Mouse (Mus musculus) gastrocnemius, adult 2 months (tissue): Measurements from ENCODE around the gene Vmp1. TPM values are rescaled to one million over a fixed set of nuclear protein-coding genes. Genes with fewer than 3 reads are reported as not detected.
A peak's percentile ranks its signal among the peaks of the same experiment; 100 is the strongest.

ENCODE experiments used
- DNase-seq: peaks from one replicate; pipeline ENCODE4 v3.0.0; 2022
- H3K27ac ChIP-seq: fragments of 200-600 bp; 2 replicates; pipeline ENCODE4 v1.8.1; 2022; ENCODE audit warnings: mild to moderate bottlenecking
- H3K4me3 ChIP-seq: fragments of 200-600 bp; 2 replicates; pipeline ENCODE4 v1.8.1; 2022; ENCODE audit warnings: mild to moderate bottlenecking, moderate library complexity
- CTCF ChIP-seq: fragments of 200-600 bp; IDR thresholded peaks from 2 replicates; pipeline ENCODE4 v1.8.1; 2022; ENCODE audit warnings: antibody characterized with exemption, mild to moderate bottlenecking, moderate library complexity
- intact Hi-C: fragments of 180-260 bp; cut with DNase I; formaldehyde crosslinking; loops from one replicate; pipeline ENCODE4 v1.15.1; 2025
- total RNA-seq, 2 experiments: library from RNA; stranded (reverse); gene quantifications; 2 replicates each; pipeline ENCODE4 v1.2.3; 2021

Gene Vmp1
- total RNA-seq, 2 experiments from 2014 or later = 84.0 to 115 TPM

DNA sequence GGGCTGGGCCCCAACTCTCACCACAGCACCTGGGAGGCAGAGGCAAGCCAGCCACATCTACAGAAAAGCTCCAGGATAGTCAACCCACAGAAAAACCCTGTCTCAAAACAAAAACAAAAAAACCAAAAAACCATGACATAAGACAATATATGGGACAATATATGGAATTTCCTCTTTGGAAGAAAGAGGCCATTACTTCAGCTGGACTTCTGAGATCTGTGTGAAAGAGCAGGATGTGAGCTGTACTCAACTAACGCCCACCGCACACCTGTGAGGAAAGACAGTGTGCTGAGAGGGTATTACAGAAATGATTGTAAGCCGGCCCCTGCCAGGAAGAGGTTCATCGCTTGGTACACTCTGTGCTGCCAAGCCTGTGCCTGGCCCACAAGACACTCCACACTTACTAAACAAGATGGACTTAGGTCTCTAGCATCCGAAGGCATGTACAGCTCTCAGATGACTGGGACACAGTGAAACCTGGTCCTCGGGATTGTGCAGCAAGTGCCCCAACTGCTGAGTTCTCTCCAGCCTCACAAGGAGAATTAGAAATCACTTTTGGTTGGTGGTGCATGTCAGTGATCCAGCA, 109.9 kb downstream of the Vmp1 start:
- intact Hi-C loops = no loop called here
- DNase-seq = peak; percentile 73
- no peak for TF ChIP-seq CTCF
- H3K27ac ChIP-seq = peak overlapping the region; percentile 94
- no peak overlapping the region for H3K4me3 ChIP-seq

GRCm38 (mm10) chr11:86572623-86573022, 111.0 kb downstream of the Vmp1 start:
- 0 out of 2 replicates have a peak overlapping the region, but pooled peaks have one; percentile 94 for H3K27ac ChIP-seq

DNA sequence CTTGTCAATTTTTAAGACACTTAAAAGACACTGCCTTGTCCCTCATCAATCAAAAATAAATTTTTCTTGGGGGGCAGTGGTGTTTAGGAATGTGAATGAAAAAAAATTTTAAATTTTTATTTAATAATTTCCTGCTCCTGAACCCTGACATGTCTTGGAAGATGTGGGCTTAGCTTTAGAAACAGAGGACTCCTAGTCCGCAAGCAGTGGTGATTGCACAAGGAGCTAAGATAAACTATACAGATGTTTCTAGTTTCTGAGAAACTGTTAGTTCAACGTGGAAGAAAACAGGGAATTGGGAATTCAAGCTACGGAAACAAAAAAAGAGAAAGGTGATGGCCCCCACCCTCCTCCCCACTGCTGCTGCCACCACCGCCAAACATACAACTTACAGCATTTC, 111.8 kb downstream of the Vmp1 start:
- TF ChIP-seq CTCF = no peak
- DNase-seq = no peak
- H3K4me3 ChIP-seq = no peak overlapping the region
- intact Hi-C loops = no loop called here
- H3K27ac ChIP-seq = no peak overlapping the region

More at GRCm38 (mm10) chr11:86572623-86573022, 111.0 kb downstream of the Vmp1 start:
- no peak for DNase-seq
- no peak overlapping the region for H3K4me3 ChIP-seq
- no peak for TF ChIP-seq CTCF
- intact Hi-C loops = no loop called here

DNA sequence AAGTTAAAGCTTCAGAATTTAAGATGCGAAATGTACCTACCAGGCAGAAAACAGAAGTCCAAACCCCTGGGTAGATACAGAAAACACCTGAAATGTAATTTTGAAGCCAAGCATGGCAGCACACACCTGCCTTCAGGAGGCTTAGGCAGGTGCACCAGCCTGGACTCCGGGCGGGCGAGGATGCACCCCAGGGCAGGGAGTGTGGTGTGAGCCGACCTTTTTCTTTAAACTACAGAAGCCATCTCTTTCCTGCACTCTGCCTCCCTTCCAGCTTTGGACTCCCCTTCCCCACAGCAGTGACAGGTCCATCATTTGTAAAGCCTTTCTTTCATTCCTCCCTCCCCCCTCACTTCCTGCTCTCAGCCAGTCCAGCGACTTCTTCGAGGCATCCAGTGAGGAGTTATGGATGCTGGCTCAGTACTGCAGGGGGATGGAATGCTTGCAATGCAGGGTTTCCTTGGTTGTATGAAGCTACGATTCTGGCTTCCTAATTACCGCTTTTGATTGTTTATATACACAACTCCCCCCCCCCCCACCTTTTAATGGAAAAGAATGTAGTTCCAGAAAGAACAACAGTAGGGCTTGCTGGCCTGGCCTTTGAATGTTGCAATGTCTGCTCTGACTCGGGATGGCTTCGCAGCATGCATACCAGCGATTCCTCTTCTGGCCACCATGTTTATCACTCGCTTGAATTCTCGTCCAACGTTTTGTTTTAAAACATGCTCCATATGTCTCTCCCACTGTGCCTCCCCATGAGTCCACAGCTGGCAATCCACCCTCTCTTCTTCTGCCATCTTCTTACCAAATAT, 112.4 kb downstream of the Vmp1 start:
- DNase-seq = no peak
- H3K27ac ChIP-seq = peak overlapping the region; percentile 61
- intact Hi-C loops = no loop called here
- TF ChIP-seq CTCF = no peak
- H3K4me3 ChIP-seq = no peak overlapping the region

DNA sequence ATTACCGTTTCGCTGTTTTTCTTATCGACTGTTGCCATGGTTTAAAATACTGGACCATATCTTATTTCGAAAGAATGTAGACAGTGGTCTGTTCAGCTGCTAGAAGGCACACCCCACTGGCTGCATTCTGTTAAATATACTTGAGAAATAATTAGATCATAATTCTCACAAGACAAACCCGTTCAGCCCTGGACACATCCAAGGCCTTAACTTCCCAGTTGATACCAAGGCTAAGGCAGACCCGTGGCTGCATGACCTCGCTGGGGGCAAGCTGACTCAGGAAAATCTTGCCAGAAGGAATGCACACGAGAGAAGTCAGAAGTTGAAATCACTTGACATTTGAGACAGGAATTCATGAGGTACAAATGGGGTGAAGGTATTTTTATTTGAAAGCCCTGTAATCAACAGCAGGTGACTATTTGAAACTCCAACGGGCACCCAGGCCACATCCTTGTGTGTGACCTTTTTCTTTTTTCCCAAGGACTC, 113.3 kb downstream of the Vmp1 start:
- H3K27ac ChIP-seq = peak overlapping the region; percentile 61
- peak; percentile 37 for DNase-seq

DNA sequence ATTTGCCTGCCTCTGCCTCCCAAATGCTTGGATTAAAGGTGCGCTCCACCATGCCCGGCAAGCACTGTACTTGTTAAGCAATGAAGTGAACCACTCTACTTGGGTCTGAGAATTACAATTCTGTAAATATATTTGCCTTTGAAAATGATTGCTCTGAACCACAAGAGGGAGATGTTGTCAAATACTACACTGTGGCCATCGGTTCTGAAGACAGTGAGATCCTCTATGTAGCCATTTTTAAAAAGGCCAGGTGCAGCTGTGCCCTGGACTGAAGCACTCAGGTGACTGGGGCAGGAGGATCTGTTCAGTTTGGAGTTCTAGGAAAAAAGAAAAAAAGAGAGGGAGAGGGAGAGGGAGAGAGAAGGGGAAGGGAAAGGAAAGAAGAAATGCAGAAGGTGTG, 115.2 kb downstream of the Vmp1 start:
- DNase-seq = no peak
- intact Hi-C loops = loop anchor here (1.0 to 10.0 kb wide), 3 partner anchors 39 to 436 kb away; no protein-coding TSS in a partner anchor
- peak; percentile 81 for TF ChIP-seq CTCF
- Histone ChIP-seq H3K4me3 (no peak overlapping the region), H3K27ac (peak overlapping the region; percentile 38)

More for the DNA sequence above, 113.3 kb downstream of the Vmp1 start:
- intact Hi-C loops = no loop called here
- TF ChIP-seq CTCF = no peak
- no peak overlapping the region for H3K4me3 ChIP-seq

GRCm38 (mm10) chr11:86558258-86558657, 125.4 kb downstream of the Vmp1 start:
- intact Hi-C loops = no loop called here
- TF ChIP-seq CTCF = no peak
- DNase-seq = no peak

DNA sequence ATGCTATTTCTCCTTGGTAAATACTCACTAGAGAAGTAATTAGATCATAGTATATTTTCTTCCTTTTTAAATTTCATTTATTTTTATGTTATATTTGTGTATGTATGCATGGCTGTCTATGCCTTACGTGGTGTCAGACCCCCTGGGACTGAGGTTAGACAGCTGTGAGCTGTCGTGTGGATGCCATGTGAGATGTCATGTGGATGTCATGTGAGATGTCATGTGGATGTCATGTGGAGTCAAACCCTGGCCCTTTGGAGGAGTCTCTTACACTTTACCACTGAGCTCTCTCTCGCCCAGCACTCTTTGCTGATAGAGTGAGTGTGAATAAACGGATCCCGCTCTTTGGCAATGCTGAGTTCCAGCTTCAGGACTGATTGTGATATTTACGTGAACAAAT, 130.1 kb downstream of the Vmp1 start:
- Histone ChIP-seq H3K4me3 (no peak overlapping the region), H3K27ac (no peak overlapping the region)
- intact Hi-C loops = no loop called here
- DNase-seq = no peak
- no peak for TF ChIP-seq CTCF

More at GRCm38 (mm10) chr11:86558258-86558657, 125.4 kb downstream of the Vmp1 start:
- Histone ChIP-seq H3K27ac (no peak overlapping the region), H3K4me3 (no peak overlapping the region)

- DNase-seq = no peak
- intact Hi-C loops = no loop called here
- H3K4me3 ChIP-seq = no peak overlapping the region
- H3K27ac ChIP-seq = no peak overlapping the region
- TF ChIP-seq CTCF = peak; percentile 25; the same call in 1 of the 2 replicates
Observed at GRCm38 (mm10) chr11:86547412-86547811, 136.2 kb downstream of the Vmp1 start.

DNA sequence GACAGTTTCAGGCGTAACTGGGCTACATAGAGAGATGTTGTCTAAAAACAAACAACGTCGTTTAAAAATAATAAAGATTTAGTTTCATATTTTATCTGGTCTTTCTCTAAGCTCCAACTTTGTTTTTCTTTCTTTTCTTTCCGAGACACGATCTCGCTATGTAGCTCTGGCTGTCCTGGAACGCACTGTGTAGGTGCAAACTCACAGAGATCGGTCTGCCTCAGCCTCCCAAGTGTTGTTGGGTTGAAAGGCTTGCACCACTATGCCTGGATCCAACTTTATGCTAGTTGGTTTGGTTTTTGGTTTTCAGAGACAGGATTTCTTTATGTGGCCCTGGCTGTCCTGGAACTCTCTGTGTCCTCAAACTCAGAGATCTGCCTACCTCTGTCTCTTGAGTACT, 138.1 kb downstream of the Vmp1 start:
- TF ChIP-seq CTCF = no peak
- H3K27ac ChIP-seq = peak overlapping the region; percentile 94
- no peak for DNase-seq

GRCm38 (mm10) chr11:86544639-86545299, 138.9 kb downstream of the Vmp1 start, which contains the start of the genes Rps6kb1 and Tubd1:
Gene Rps6kb1, minus strand, starts transcription at chr11:86544805.
Gene Tubd1, plus strand, starts transcription at chr11:86544991.
- peak within 1 kb of the TSS; percentile 94 for H3K27ac ChIP-seq
- DNase-seq = peak; percentile 100
- intact Hi-C loops = no loop called here
- no peak for TF ChIP-seq CTCF
- peak within 1 kb of the TSS; percentile 96 for H3K4me3 ChIP-seq

More for the DNA sequence above, 138.1 kb downstream of the Vmp1 start:
- intact Hi-C loops = no loop called here
- peak overlapping the region; percentile 96 for H3K4me3 ChIP-seq

GRCm38 (mm10) chr11:86543960-86544638, 139.5 kb downstream of the Vmp1 start:
- peak; percentile 68 for DNase-seq
- intact Hi-C loops = no loop called here
- H3K4me3 ChIP-seq = peak overlapping the region; percentile 96
- H3K27ac ChIP-seq = peak overlapping the region; percentile 94
- TF ChIP-seq CTCF = no peak
